Mouse (Mus musculus) ES-E14 (cell line): Measurements from ENCODE around the gene St3gal5. TPM values are rescaled to one million over a fixed set of nuclear protein-coding genes. Genes with fewer than 3 reads are reported as not detected.

ENCODE experiments used
- DNase-seq: peaks from one replicate; pipeline ENCODE4 v3.0.0-alpha.2; 2013; ENCODE audit warnings: low read depth, low spot score
- H3K27ac ChIP-seq: 2 replicates; pipeline ENCODE4 v1.5.1; 2012; ENCODE audit warnings: low read depth, mild to moderate bottlenecking, low read length, moderate library complexity, mixed read lengths; ENCODE audit not compliant: poor library complexity, insufficient read depth, severe bottlenecking
- H3K36me3 ChIP-seq: 2 replicates; pipeline ENCODE4 v1.6.1; 2012; ENCODE audit warnings: mild to moderate bottlenecking, low read length, moderate library complexity, mixed read lengths; ENCODE audit not compliant: control insufficient read depth, poor library complexity, insufficient read depth, severe bottlenecking
- H3K4me1 ChIP-seq, 2 experiments: fragments of 150-350 bp in 1 of 2; sonication (generic) in 1 of 2; 2 replicates each; pipeline ENCODE4 v1.6.1; 2012; ENCODE audit warnings: low read length in 2 of 2, mild to moderate bottlenecking in 1 of 2, mixed read lengths in 1 of 2; ENCODE audit not compliant: control insufficient read depth in 2 of 2, insufficient read depth in 2 of 2, poor library complexity in 1 of 2
- H3K4me3 ChIP-seq, 2 experiments: fragments of 150-350 bp in 1 of 2; sonication (generic) in 1 of 2; 2 replicates each; pipeline ENCODE4 v1.5.1; 2012; ENCODE audit warnings: low read length in 2 of 2, low read depth in 1 of 2, mild to moderate bottlenecking in 1 of 2, mixed read lengths in 1 of 2; ENCODE audit not compliant: insufficient read depth in 1 of 2, poor library complexity in 1 of 2, severe bottlenecking in 1 of 2
- H3K9ac ChIP-seq: 2 replicates; pipeline ENCODE4 v1.6.1; 2012; ENCODE audit warnings: low read depth, mild to moderate bottlenecking, low read length, mixed read lengths; ENCODE audit not compliant: poor library complexity, insufficient read depth, severe bottlenecking
- H3K9me3 ChIP-seq: fragments of 150-350 bp; sonication (generic); 2 replicates; pipeline ENCODE4 v1.6.1; 2012; ENCODE audit warnings: low read depth, mild to moderate bottlenecking, low read length; ENCODE audit not compliant: control insufficient read depth, insufficient read depth
- CHD2 ChIP-seq: IDR thresholded peaks from 2 replicates; pipeline ENCODE4 v1.6.1; 2014; ENCODE audit warnings: mild to moderate bottlenecking, low read depth, low read length, inconsistent platforms
- HCFC1 ChIP-seq: IDR thresholded peaks from 2 replicates; pipeline ENCODE4 v1.6.1; 2012; ENCODE audit warnings: low read length, inconsistent platforms, borderline replicate concordance; ENCODE audit not compliant: insufficient read depth
- MAFK ChIP-seq: IDR thresholded peaks from 2 replicates; pipeline ENCODE4 v1.6.1; 2014; ENCODE audit warnings: mild to moderate bottlenecking, low read depth, low read length, inconsistent platforms; ENCODE audit not compliant: insufficient read depth
- ZC3H11A ChIP-seq: IDR thresholded peaks from 2 replicates; pipeline ENCODE4 v1.6.1; 2012; ENCODE audit warnings: low read depth, mild to moderate bottlenecking, inconsistent platforms, low read length, borderline replicate concordance
- ZNF384 ChIP-seq: IDR thresholded peaks from 2 replicates; pipeline ENCODE4 v1.6.1; 2012; ENCODE audit warnings: low read depth, low read length, inconsistent platforms
- in situ Hi-C, 2 experiments: fragments of 600-800 bp; cut with MboI; formaldehyde crosslinking; loops; one replicate each; pipeline ENCODE4 v1.15.1; 2025; ENCODE audit warnings: low sequenced_read_pairs in 2 of 2, inconsistent platforms in 1 of 2; ENCODE audit not compliant: unreplicated experiment in 2 of 2
- total RNA-seq: library from RNA; depleted of rRNA; stranded (reverse); fragments of 300-350 nt; gene quantifications from 2 replicates; pipeline ENCODE4 v1.2.3, GENCODE M21; 2012

Gene St3gal5
- total RNA-seq, 1 experiment: 13.3 TPM

DNA sequence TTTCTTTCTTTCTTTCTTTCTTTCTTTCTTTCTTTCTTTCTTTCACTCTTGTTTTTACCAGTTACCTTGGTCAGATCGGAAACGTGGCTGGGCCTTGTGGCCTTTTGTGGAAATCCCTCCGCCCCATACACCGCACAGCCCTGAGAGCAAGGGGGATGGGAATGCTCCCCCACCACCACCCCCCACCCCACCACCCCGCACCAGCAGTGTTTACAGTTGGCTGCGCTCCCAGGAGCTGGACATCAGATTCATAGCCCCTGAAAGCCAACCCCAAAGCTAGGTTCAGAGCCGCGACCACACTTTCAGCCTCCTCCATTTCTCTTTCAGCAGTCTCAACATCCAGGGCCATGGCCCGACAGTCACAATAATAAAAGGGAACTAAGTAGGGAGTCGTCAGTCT lies 31.4 kb upstream of the St3gal5 start:
- TF ChIP-seq MAFK (no peak), ZC3H11A (no peak), CHD2 (no peak), HCFC1 (no peak)
- in situ Hi-C loops: no loop called here
- no peaks in the 10 kb centered on the region for H3K4me1 ChIP-seq
- H3K9me3 ChIP-seq: no peaks in the 10 kb centered on the region
- H3K4me3 ChIP-seq: no peak overlapping the region
- H3K27ac ChIP-seq: no peak overlapping the region
- no peak overlapping the region for H3K9ac ChIP-seq
- no peak for DNase-seq
- H3K36me3 ChIP-seq: no peaks in the 10 kb centered on the region

DNA sequence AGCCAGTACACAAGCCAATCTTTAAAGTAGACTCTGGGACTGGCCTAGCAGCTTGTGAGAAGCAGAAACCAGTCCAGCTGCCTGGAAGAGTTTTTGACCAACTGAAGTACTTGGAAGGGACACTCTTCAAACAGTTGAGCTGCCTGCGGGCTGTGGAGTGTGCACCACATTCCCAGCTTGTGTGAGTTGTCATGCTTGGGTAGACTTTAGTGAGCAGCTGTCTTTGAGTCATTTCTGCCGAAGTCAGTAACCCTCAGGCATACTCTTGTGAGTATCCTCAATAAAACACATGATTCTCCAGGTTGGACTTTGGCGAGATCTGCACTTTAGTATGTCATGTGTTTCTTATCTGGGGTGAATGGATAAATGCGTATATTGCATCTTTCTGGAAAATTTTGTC lies 29.0 kb upstream of the St3gal5 start:
- Histone ChIP-seq H3K36me3 (no peaks in the 10 kb centered on the region), H3K27ac (no peak overlapping the region), H3K4me1 (no peaks in the 10 kb centered on the region), H3K9ac (no peak overlapping the region), H3K9me3 (no peaks in the 10 kb centered on the region), H3K4me3 (no peak overlapping the region)
- no peak for TF ChIP-seq HCFC1
- TF ChIP-seq MAFK: no peak
- TF ChIP-seq ZC3H11A: no peak
- TF ChIP-seq CHD2: no peak
- no peak for TF ChIP-seq ZNF384
- no peak for DNase-seq
- in situ Hi-C loops: no loop called here

DNA sequence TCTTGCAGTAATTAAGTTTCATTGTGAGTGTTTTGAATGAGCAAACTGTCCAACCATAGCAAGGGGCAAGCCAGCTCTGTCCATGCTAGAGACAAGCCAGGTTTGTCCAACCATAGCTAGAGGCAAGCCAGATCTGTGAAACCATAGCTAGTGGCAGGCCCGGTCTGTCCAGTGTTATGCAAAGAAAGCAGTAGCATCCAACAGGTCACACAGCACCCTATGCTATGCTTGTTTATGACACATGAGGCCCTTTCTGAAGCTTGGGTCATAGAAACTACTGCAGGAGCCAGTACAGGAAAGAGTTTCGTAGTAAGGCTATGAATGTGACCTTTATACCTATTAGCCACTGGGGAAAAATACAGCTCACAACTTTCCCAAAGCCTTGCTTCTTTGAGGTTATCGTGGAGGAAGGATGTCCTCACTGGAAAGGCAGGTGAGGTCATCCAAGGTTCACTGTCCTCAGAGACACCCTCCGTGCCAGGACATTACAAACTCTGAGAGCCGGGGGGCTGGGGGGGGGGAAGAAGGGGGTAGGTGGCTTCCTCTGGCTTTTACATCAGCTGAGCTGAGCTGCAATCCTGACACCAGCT lies 26.0 kb upstream of the St3gal5 start:
- H3K9ac ChIP-seq: no peak overlapping the region
- in situ Hi-C loops: no loop called here
- no peak overlapping the region for H3K4me3 ChIP-seq
- H3K36me3 ChIP-seq: no peaks in the 10 kb centered on the region
- no peaks in the 10 kb centered on the region for H3K9me3 ChIP-seq
- H3K27ac ChIP-seq: no peak overlapping the region
- no peaks in the 10 kb centered on the region for H3K4me1 ChIP-seq
- no peak for DNase-seq
- no peak for TF ChIP-seq MAFK
- TF ChIP-seq HCFC1: no peak
- TF ChIP-seq ZNF384: no peak
- no peak for TF ChIP-seq CHD2
- TF ChIP-seq ZC3H11A: no peak

DNA sequence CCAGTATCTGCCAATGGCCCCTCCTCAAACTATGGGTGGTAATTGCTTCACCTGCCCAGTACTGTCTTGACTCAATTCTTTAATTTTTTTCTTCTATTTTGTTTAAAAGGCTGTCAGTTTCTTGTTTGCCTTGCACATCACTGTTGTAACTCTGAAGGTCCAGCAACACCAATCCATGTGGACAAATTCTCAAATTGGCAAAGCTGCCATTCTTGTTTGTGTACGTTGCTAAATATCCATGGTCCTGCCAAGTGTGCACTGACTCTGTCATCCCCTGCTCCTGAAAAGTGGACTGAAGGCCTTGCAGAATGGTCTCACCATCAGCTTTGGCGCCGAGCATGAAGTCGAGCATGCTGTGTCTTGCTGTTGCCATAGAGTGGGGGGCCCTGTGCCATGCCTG lies 23.6 kb upstream of the St3gal5 start:
- Histone ChIP-seq H3K4me3 (no peak overlapping the region), H3K4me1 (no peaks in the 10 kb centered on the region), H3K36me3 (no peaks in the 10 kb centered on the region), H3K27ac (no peak overlapping the region), H3K9me3 (no peaks in the 10 kb centered on the region), H3K9ac (no peak overlapping the region)
- no peak for DNase-seq
- in situ Hi-C loops: no loop called here
- TF ChIP-seq CHD2: no peak

DNA sequence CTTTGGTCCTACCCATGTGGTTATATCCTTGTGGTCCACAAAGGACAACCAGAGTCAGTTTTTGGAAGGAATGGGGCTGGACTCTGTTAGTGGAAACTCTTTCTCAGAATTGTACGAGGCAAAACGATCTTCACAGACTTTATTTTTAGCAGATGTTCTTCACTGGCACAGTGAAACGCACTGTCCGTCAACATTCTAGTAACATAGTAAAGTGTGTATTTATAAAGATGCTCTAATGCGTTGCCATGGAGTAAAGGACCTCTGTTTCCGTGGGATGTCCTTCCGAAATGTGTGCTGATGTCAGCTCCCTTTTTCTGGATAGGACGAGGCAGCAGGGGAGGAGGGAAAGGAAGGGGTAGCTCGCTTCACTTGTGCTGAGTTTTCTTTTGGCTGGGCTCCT lies 20.9 kb upstream of the St3gal5 start:
- H3K4me3 ChIP-seq: no peak overlapping the region
- TF ChIP-seq ZC3H11A (no peak), HCFC1 (no peak), CHD2 (no peak), MAFK (no peak), ZNF384 (no peak)
- H3K9ac ChIP-seq: no peak overlapping the region
- in situ Hi-C loops: no loop called here
- no peaks in the 10 kb centered on the region for H3K36me3 ChIP-seq
- no peaks in the 10 kb centered on the region for H3K4me1 ChIP-seq
- H3K9me3 ChIP-seq: no peaks in the 10 kb centered on the region
- no peak overlapping the region for H3K27ac ChIP-seq
- DNase-seq: no peak
